Mouse (Mus musculus) lung, adult 2 months (tissue): ENCODE measurements around the gene Msh3. TPM values are rescaled to one million over a fixed set of nuclear protein-coding genes. Genes with fewer than 3 reads are reported as not detected.

Experiments
- DNase-seq: peaks from one replicate; pipeline ENCODE4 v3.0.0; 2022
- H3K4me1 ChIP-seq: fragments of 200-500 bp; 2 replicates; pipeline ENCODE4 v1.6.1; 2011; ENCODE audit warnings: low read length; ENCODE audit not compliant: control insufficient read depth, insufficient read depth
- H3K4me3 ChIP-seq: fragments of 200-500 bp; replicated peaks from 2 replicates; pipeline ENCODE3; 2011; ENCODE audit warnings: low read depth, mild to moderate bottlenecking, control low read depth, low read length; ENCODE audit errors: extremely low read depth
- CTCF ChIP-seq: fragments of 200-500 bp; IDR thresholded peaks from 2 replicates; pipeline ENCODE4 v1.5.1; 2011; ENCODE audit warnings: mild to moderate bottlenecking, low read length, control low read depth; ENCODE audit not compliant: insufficient read depth
- POLR2A ChIP-seq: fragments of 200-500 bp; IDR thresholded peaks from 2 replicates; pipeline ENCODE4 v1.6.1; 2011; ENCODE audit warnings: low read depth, mild to moderate bottlenecking, control low read depth, low read length, borderline replicate concordance; ENCODE audit errors: extremely low read depth
- WGBS: fragments of 180-500 bp; shearing (Covaris S2); methylation state at CpG from one replicate; pipeline ENCODE4 v1.1.7; 2018; 5-methylcytosine and 5-hydroxymethylcytosine counted together
- polyA plus RNA-seq: library from polyadenylated mRNA; depleted of rRNA; stranded (reverse); fragments of >200 nt; gene quantifications from 2 replicates; pipeline ENCODE4 v1.2.3, GENCODE M21; 2012

Gene Msh3
- polyA plus RNA-seq, 1 experiment = 3.2 TPM

- TF ChIP-seq POLR2A (no peak), CTCF (no peak)
- Histone ChIP-seq H3K4me3 (no peak overlapping the region), H3K4me1 (no peaks in the 10 kb centered on the region)
- no peak for DNase-seq
- 84% methylated on average over 1 of the region's 1 CpGs for WGBS
Observed at GRCm38 (mm10) chr13:92336857-92337256, 17.9 kb downstream of the Msh3 start.

GRCm38 (mm10) chr13:92332103-92332879, 22.5 kb downstream of the Msh3 start:
- H3K4me3 ChIP-seq = no peak overlapping the region
- 88% methylated on average over 15 of the region's 15 CpGs for WGBS
- TF ChIP-seq CTCF = no peak
- TF ChIP-seq POLR2A = no peak
- H3K4me1 ChIP-seq = no peaks in the 10 kb centered on the region
- DNase-seq = no peak

DNA sequence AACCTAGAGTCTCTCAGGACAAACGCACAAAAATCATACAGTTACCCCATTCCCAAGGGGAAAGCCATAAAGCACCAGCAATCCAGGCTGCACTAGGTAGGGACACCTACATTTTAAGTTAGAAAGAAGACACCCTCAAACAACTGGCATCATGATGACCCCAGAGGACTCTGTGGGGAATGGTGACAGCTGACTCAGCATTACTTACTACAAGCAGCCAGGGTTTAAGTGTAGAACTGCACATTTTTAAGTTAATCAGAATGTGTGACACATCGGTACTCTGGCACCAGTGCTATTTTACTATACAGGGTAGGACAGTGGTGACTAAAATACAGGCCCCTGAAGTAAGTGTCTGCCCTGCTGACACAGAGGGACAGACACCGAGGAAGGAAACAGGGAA, 24.2 kb downstream of the Msh3 start:
- no peak for DNase-seq
- no peak overlapping the region for H3K4me3 ChIP-seq
- TF ChIP-seq CTCF (no peak), POLR2A (no peak)
- 96% methylated on average over 3 of the region's 3 CpGs for WGBS
- H3K4me1 ChIP-seq = no peaks in the 10 kb centered on the region

- no peak for DNase-seq
- WGBS = 69% methylated on average over 2 of the region's 2 CpGs
- no peak overlapping the region for H3K4me3 ChIP-seq
- TF ChIP-seq POLR2A (no peak), CTCF (no peak)
- H3K4me1 ChIP-seq = no peaks in the 10 kb centered on the region
Observed at GRCm38 (mm10) chr13:92328000-92328399, 26.8 kb downstream of the Msh3 start.

DNA sequence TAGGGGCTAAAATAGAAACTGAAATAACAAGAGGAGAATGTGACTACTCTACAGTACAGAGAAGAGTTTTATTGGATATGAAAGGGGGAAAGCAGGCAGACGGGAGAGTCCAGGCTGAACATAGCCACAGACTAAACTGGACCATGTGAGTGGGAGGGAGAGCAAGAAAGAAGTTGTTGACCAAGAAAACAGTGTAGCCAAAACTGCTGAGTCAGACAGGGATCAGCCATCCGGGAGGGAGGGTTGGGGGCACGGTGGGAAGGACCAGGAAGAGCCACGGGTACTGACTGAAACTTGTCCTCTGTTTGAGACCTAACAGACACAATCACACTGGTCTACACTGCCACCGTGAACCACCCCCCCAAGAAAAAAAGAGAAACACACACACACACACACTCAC, 28.8 kb downstream of the Msh3 start:
- WGBS = 71% methylated on average over 5 of the region's 5 CpGs
- Histone ChIP-seq H3K4me1 (no peaks in the 10 kb centered on the region), H3K4me3 (no peak overlapping the region)
- no peak for DNase-seq
- TF ChIP-seq POLR2A = no peak
- no peak for TF ChIP-seq CTCF

- WGBS = 70% methylated on average over 5 of the region's 5 CpGs
- Histone ChIP-seq H3K4me3 (no peak overlapping the region), H3K4me1 (no peaks in the 10 kb centered on the region)
- DNase-seq = no peak
- TF ChIP-seq CTCF (no peak), POLR2A (no peak)
Observed at GRCm38 (mm10) chr13:92320770-92321169, 34.0 kb downstream of the Msh3 start.

DNA sequence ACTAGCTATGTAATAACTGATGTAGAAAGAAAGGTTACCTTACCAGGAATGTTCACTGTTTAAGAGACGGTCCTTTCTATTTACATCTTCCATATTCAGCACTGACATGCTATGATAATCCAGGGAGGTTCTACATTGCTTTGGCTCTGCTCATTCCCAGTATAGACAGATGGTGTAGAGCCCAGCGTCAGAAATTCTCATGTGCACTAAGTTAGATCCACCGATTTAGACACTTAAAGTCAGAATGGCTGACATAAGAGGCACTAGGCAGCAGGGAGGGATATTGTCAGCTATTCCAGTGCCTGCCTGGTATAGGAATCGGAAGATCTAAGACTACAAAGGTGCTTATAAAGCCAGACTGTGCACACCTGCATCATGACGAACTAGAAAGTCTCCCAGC, 40.2 kb downstream of the Msh3 start:
- 86% methylated on average over 5 of the region's 5 CpGs for WGBS
- no peak for TF ChIP-seq POLR2A
- TF ChIP-seq CTCF = no peak
- no peaks in the 10 kb centered on the region for H3K4me1 ChIP-seq
- no peak for DNase-seq
- H3K4me3 ChIP-seq = no peak overlapping the region

DNA sequence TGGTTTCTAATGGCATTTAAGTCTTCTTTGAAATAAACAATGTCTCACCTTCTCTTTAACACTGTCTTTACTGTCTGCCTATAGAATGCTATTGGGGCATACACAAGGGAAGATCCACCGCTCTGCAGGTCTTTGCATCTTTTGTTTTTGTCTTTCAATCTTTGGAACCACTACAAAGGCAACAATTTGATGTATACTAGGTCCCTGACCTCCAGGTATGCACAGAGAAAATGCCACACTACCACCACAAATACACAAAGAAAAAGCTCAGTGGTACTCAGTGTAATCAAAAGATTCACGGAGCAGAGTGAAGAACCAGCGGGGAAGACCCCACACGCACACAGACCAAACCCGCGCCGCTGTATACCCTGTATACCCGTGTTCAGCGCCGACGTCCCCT, 49.1 kb downstream of the Msh3 start, which contains the start of gene Gm20379:
Gm20379 (plus strand) TSS at position 301 of the 400 bp plus-strand sequence.
- Histone ChIP-seq H3K4me1 (no peaks in the 10 kb centered on the region), H3K4me3 (no peak within 1 kb of the TSS)
- 97% methylated on average over 11 of the region's 11 CpGs for WGBS
- no peak for DNase-seq
- TF ChIP-seq POLR2A = no peak
- TF ChIP-seq CTCF = no peak

DNA sequence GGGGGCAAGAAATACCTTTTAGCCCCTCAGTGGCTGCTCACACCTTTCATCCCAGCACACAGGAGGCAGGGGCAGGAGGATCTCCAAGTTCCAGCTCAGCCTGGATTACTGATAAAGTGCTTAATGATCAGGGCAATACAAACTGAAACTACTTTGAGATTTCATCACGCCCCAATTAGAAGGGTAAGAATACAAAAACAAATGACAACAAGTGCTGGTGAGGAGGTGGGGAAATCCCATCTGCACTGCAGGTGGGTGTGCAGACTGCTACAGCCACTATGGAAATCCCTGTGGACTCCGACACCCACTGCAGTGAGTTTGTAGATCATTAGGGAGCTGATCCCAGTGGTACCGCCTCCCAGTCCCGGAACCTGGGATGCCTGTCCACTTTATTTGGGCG, 50.5 kb downstream of the Msh3 start:
- 97% methylated on average over 5 of the region's 5 CpGs for WGBS
- TF ChIP-seq CTCF = no peak
- TF ChIP-seq POLR2A = no peak
- no peak for DNase-seq
- Histone ChIP-seq H3K4me3 (no peak overlapping the region), H3K4me1 (no peaks in the 10 kb centered on the region)

DNA sequence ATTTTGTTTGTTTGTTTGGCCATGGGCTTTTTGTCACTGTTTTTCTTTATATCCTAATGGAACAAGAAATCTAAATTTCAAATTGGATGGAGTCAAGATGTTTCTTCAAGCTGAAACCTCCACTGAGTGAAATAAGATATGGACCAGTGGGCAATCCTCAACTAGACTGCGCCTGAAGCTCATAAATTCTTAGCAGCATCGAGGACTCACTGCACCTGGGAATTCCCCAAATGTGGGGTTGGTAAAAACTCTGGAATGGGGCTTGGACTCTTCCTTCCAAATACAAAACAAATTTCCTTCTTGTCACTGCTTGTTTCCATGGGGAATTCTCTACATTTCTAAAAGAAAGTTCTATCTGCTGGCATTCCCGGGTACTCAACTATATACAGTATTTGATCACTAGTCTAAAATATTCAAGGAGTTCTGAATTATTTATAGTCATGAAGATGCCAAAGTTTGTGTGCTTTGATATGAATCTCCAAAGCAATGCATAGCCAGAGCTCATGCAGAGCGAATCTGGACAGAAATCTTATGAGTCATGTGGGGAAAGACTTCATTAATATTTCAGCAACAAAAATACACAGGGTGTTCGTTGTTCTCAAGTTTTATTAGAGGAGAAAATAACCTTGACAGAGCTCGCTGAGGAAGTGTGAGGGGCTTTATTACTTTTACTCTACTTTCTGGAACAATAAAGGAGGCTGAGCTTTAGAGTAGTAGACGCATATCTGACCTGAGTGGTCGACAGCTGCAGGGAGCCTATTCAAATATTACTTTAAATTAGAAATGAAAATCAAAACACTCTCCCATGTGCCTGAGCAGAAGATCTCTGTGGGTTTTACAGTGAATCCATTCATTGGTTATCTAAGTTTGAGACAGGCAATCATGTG, 51.5 kb downstream of the Msh3 start:
- H3K4me1 ChIP-seq = no peaks in the 10 kb centered on the region
- TF ChIP-seq POLR2A (no peak), CTCF (no peak)
- WGBS = 86% methylated on average over 8 of the region's 8 CpGs
- no peak overlapping the region for H3K4me3 ChIP-seq
- DNase-seq = no peak
